Mouse (Mus musculus) CH12.LX (cell line): Measurements from ENCODE around the gene Slc12a6. TPM values are rescaled to one million over a fixed set of nuclear protein-coding genes. Genes with fewer than 3 reads are reported as not detected.

ENCODE experiments used
- DNase-seq: peaks from one replicate; pipeline ENCODE4 v3.0.0-alpha.2; 2013; ENCODE audit errors: extremely low read depth
- H3K27ac ChIP-seq: 2 replicates; pipeline ENCODE4 v1.5.1; 2012; ENCODE audit warnings: low read depth, mild to moderate bottlenecking, control low read depth, moderate library complexity; ENCODE audit not compliant: insufficient read depth
- H3K27me3 ChIP-seq: replicated peaks from 2 replicates; pipeline ENCODE3; 2012; ENCODE audit warnings: inconsistent platforms
- H3K36me3 ChIP-seq, 2 experiments: replicated peaks in 1 of 2; 2 replicates each; pipeline versions ENCODE3 to v1.6.1; 2012; ENCODE audit warnings: inconsistent platforms in 1 of 2, low read length in 1 of 2, mild to moderate bottlenecking in 1 of 2, mixed read lengths in 1 of 2, moderate library complexity in 1 of 2; ENCODE audit not compliant: control insufficient read depth in 1 of 2, insufficient read depth in 1 of 2
- H3K4me1 ChIP-seq, 2 experiments: 2 replicates each; pipeline ENCODE4 v1.6.1; 2012; ENCODE audit warnings: inconsistent platforms in 1 of 2, moderate library complexity in 1 of 2; ENCODE audit not compliant: insufficient read depth in 2 of 2, control insufficient read depth in 1 of 2
- H3K4me2 ChIP-seq: 2 replicates; pipeline ENCODE4 v1.6.1; 2012; ENCODE audit warnings: low read depth, mild to moderate bottlenecking, control low read depth; ENCODE audit not compliant: poor library complexity, insufficient read depth, severe bottlenecking
- H3K4me3 ChIP-seq, 3 experiments: fragments of 150-350 bp in 1 of 3; sonication (generic) in 1 of 3; replicated peaks in 1 of 3; 2 replicates each; pipeline versions ENCODE3 to v1.5.1; 2011 to 2012; ENCODE audit warnings: low read depth in 2 of 3, low read length in 2 of 3, mild to moderate bottlenecking in 2 of 3, moderate library complexity in 2 of 3, control low read depth in 1 of 3, improper control_type of control experiment in 1 of 3, inconsistent platforms in 1 of 3, mixed read lengths in 1 of 3; ENCODE audit not compliant: poor library complexity in 1 of 3
- H3K79me2 ChIP-seq: replicated peaks from 2 replicates; pipeline ENCODE4 v1.6.1; 2012; ENCODE audit warnings: mild to moderate bottlenecking, moderate library complexity; ENCODE audit not compliant: control insufficient read depth, poor library complexity, insufficient read depth, severe bottlenecking; ENCODE audit errors: extremely low read depth
- H3K9ac ChIP-seq: 2 replicates; pipeline ENCODE4 v1.6.1; 2012; ENCODE audit warnings: low read depth, mild to moderate bottlenecking, control low read depth, moderate library complexity; ENCODE audit not compliant: insufficient read depth
- H3K9me3 ChIP-seq: replicated peaks from 2 replicates; pipeline ENCODE3; 2012; ENCODE audit warnings: low read length, inconsistent platforms, mixed read lengths
- BHLHE40 ChIP-seq: IDR thresholded peaks from 2 replicates; pipeline ENCODE4 v1.6.1; 2011; ENCODE audit warnings: mild to moderate bottlenecking, low read depth, low read length, improper control_type of control experiment
- E2F4 ChIP-seq: IDR thresholded peaks from 2 replicates; pipeline ENCODE4 v1.6.1; 2011; ENCODE audit warnings: low read depth, low read length, improper control_type of control experiment; ENCODE audit not compliant: insufficient replicate concordance
- ELF1 ChIP-seq: IDR thresholded peaks from 2 replicates; pipeline ENCODE4 v1.6.1; 2014; ENCODE audit warnings: low read depth, mild to moderate bottlenecking, inconsistent platforms, low read length, improper control_type of control experiment
- EP300 ChIP-seq: IDR thresholded peaks from 2 replicates; pipeline ENCODE4 v1.6.1; 2011; ENCODE audit warnings: low read length, improper control_type of control experiment
- IRF4 ChIP-seq: IDR thresholded peaks from 2 replicates; pipeline ENCODE4 v1.6.1; 2014; ENCODE audit warnings: low read depth, mild to moderate bottlenecking, inconsistent platforms, low read length, improper control_type of control experiment
- JUND ChIP-seq: conservative IDR thresholded peaks from 2 replicates; pipeline ENCODE4 v1.6.1; 2011; ENCODE audit warnings: low read depth, low read length, improper control_type of control experiment
- KAT2A ChIP-seq: IDR thresholded peaks from 2 replicates; pipeline ENCODE4 v1.6.1; 2012; ENCODE audit warnings: low read length, improper control_type of control experiment, inconsistent platforms; ENCODE audit not compliant: insufficient replicate concordance
- MAFK ChIP-seq: IDR thresholded peaks from 2 replicates; pipeline ENCODE4 v1.6.1; 2011; ENCODE audit warnings: low read length, improper control_type of control experiment; ENCODE audit not compliant: insufficient replicate concordance
- MXI1 ChIP-seq: IDR thresholded peaks from 2 replicates; pipeline ENCODE4 v1.6.1; 2011; ENCODE audit warnings: mild to moderate bottlenecking, low read depth, low read length, improper control_type of control experiment
- MYC ChIP-seq: IDR thresholded peaks from 2 replicates; pipeline ENCODE4 v1.6.1; 2011; ENCODE audit warnings: low read depth, mild to moderate bottlenecking, improper control_type of control experiment, low read length
- POLR2A ChIP-seq: IDR thresholded peaks from 2 replicates; pipeline ENCODE4 v1.6.1; 2011; ENCODE audit warnings: low read depth, mild to moderate bottlenecking, improper control_type of control experiment, low read length
- POLR2AphosphoS2 ChIP-seq: IDR thresholded peaks from 2 replicates; pipeline ENCODE4 v1.6.1; 2011; ENCODE audit warnings: low read depth, low read length, improper control_type of control experiment
- RAD21 ChIP-seq: IDR thresholded peaks from 2 replicates; pipeline ENCODE4 v1.6.1; 2011; ENCODE audit warnings: low read depth, mild to moderate bottlenecking, low read length, improper control_type of control experiment, moderate library complexity
- RCOR1 ChIP-seq: conservative IDR thresholded peaks from 2 replicates; pipeline ENCODE4 v1.6.1; 2012; ENCODE audit warnings: low read depth, mild to moderate bottlenecking, inconsistent platforms, low read length, improper control_type of control experiment
- SIN3A ChIP-seq: IDR thresholded peaks from 2 replicates; pipeline ENCODE4 v1.6.1; 2012; ENCODE audit warnings: low read length, improper control_type of control experiment, inconsistent platforms
- TCF12 ChIP-seq: IDR thresholded peaks from 2 replicates; pipeline ENCODE4 v1.6.1; 2014; ENCODE audit warnings: low read depth, mild to moderate bottlenecking, inconsistent platforms, low read length, improper control_type of control experiment
- ZMIZ1 ChIP-seq: IDR thresholded peaks from 2 replicates; pipeline ENCODE4 v1.6.1; 2012; ENCODE audit warnings: low read depth, mild to moderate bottlenecking, inconsistent platforms, low read length, improper control_type of control experiment
- ZNF384 ChIP-seq: IDR thresholded peaks from 2 replicates; pipeline ENCODE4 v1.6.1; 2012; ENCODE audit warnings: low read depth, low read length, improper control_type of control experiment, inconsistent platforms
- dilution Hi-C: fragments of 300-500 bp; cut with MboI; formaldehyde crosslinking; loops from 2 replicates; pipeline ENCODE4 v1.14.3; 2020; ENCODE audit warnings: low sequenced_read_pairs; ENCODE audit not compliant: extremely low pct_unique_long_range_greater_than_20kb, extremely low pct_ligation_motif_present
- in situ Hi-C: fragments of 300-500 bp; cut with MboI; formaldehyde crosslinking; loops from 3 replicates; pipeline ENCODE4 v1.14.3; 2019; ENCODE audit warnings: low sequenced_read_pairs, low pct_ligation_motif_present, low pct_unique_long_range_greater_than_20kb, mixed read lengths
- polyA plus RNA-seq: library from polyadenylated mRNA; unstranded; fragments of >175 nt; gene quantifications from 2 replicates; pipeline ENCODE4 v1.2.1, GENCODE M21; 2012; ENCODE audit warnings: low read depth; ENCODE audit not compliant: insufficient read length
- total RNA-seq, 2 experiments: library from RNA; depleted of rRNA; stranded (reverse); fragments of 300-350 nt in 1 of 2; fragments of >200 nt in 1 of 2; gene quantifications; 2 replicates each; pipeline ENCODE4 v1.2.3; 2012 to 2014

The Slc12a6 gene
- total and polyA plus RNA-seq, 3 experiments = 7.8 to 14.8 (median 10.5) TPM

DNA sequence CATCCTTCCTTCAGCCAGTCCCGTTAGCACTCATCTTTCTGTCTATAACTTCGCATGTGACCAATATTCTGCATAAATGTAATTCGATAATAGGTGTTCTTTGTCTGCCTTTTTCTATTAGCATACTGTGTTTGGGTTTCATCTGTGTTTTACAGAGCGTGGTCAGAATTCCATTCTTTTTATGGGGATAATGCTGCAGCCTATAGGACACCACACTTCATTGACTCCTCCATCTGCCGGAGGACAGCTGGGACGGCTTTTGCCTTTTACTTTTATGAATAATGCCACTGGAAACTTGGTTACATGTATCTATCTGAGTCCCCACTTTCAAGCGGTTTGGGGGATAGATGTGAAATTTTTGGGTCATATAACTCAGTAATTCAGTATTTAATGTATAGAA is 50.0 kb downstream of the Slc12a6 start:
- Histone ChIP-seq H3K4me2 (no peak overlapping the region), H3K9me3 (no peaks in the 10 kb centered on the region), H3K4me3 (no peak overlapping the region), H3K79me2 (no peaks in the 10 kb centered on the region), H3K27me3 (no peaks in the 10 kb centered on the region), H3K27ac (no peak overlapping the region), H3K4me1 (no peaks in the 10 kb centered on the region), H3K36me3 (peaks cover 0 to 7% of the 10 kb centered on the region in 2 experiments), H3K9ac (no peak overlapping the region)
- no peak for TF ChIP-seq ZNF384
- no peak for TF ChIP-seq E2F4
- TF ChIP-seq TCF12 = no peak
- TF ChIP-seq RAD21 = no peak
- dilution Hi-C loops (no loop called here), in situ Hi-C loops (no loop called here)
- DNase-seq = no peak

DNA sequence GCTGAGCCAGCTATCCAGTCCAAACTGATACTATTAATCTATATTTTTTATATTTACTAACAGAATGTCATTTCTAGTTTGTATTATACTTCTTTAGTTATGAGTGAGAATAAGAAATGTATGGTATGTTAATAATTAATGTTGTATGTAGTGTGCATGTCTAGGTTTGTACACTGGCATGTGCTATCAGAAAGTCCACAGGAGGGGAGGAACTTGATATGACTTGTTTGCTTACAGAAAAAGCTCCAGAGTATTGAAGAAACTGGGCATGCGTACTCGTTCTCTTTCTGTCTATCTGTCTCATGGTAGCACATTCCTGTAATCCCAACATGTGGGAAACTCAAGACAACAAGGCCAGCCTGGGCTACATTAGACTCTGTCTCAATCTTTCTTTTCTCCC is 52.6 kb downstream of the Slc12a6 start:
- no peaks in the 10 kb centered on the region for H3K4me1 ChIP-seq
- H3K36me3 ChIP-seq = peaks cover 0 to 5% of the 10 kb centered on the region in 2 experiments
- H3K79me2 ChIP-seq = no peaks in the 10 kb centered on the region
- H3K4me3 ChIP-seq = no peak overlapping the region
- TF ChIP-seq POLR2AphosphoS2 (no peak), ZMIZ1 (no peak), BHLHE40 (no peak), KAT2A (no peak), MYC (no peak), EP300 (no peak), RCOR1 (no peak), TCF12 (no peak), MXI1 (no peak), POLR2A (no peak), MAFK (no peak), SIN3A (no peak), ELF1 (no peak), IRF4 (no peak), JUND (no peak)
- no peaks in the 10 kb centered on the region for H3K9me3 ChIP-seq
- no peak overlapping the region for H3K9ac ChIP-seq
- dilution Hi-C loops = no loop called here
- in situ Hi-C loops = no loop called here
- no peak for DNase-seq
- no peaks in the 10 kb centered on the region for H3K27me3 ChIP-seq
- no peak overlapping the region for H3K4me2 ChIP-seq
- H3K27ac ChIP-seq = no peak overlapping the region
